Mouse (Mus musculus): ENCODE results near the gene Sema4a.

Sema4a gene

DNA sequence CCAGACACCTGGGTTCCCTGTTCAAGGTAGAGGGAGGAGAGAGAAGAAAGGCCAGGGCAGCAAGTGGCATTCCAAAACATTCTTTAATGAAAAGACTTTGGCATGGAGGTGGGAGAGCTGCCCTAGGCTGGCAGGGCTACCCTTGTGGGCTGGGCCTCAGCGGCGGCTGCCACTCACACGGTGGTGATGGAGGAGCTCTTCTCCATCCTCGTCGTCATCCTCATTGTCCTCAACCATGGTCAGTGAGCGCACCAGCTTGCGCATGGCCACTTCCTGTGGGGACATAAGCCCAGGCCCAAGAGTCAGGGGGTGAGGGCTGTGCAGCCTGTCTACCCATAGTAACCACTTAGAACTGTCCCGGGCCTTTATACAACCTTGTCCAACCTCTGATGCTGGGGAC lies 22.2 kb upstream of the Sema4a start:
- Histone ChIP-seq H3K36me3 (ENCODE audit: insufficient read depth, low read length) (peaks cover 27% of the 10 kb centered on the region), H3K4me1 (replicated peaks; ENCODE audit: low read depth, low read length) (peaks cover 77% of the 10 kb centered on the region), H3K27me3 (ENCODE audit: insufficient read depth, low read length) (peaks cover 39% of the 10 kb centered on the region), H3K9me3 (ENCODE audit: low read length) (peaks cover 6% of the 10 kb centered on the region; the same call in 1 of the 2 replicates), H3K4me3 (replicated peaks; ENCODE audit: low read length) (no peak overlapping the region)
- no peak for TF ChIP-seq CTCF (conservative IDR thresholded peaks at IDR 0.05; ENCODE audit: low read length)

DNA sequence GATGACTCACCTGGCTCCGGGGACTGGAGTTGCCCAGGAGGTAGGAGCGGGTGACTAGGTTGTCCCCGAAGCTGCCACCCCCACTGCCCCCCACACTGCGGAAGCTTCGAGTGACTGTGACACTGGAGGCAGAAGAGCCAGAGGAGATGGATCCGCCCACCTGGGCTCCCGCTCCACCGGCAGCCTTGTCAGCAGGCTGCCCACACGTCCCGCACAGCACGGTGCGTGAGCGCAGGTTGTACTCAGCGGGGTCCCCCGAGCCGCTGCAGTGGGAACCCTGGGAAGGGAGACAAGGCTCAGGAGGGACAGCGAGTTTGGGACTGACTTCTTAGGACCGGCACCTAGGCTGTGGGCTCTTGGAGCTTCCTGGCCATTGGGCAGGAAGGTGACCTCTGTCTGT lies 21.4 kb upstream of the Sema4a start:
- TF ChIP-seq NANOG (IDR thresholded peaks at IDR 0.05; ENCODE audit: borderline replicate concordance, low read length) (no peak), POU5F1 (IDR thresholded peaks at IDR 0.05; ENCODE audit: borderline replicate concordance, low read length) (no peak), CTCF (conservative IDR thresholded peaks at IDR 0.05; ENCODE audit: low read length) (no peak)
- H3K27me3 ChIP-seq (ENCODE audit: insufficient read depth, low read length) = peaks cover 38% of the 10 kb centered on the region
- H3K36me3 ChIP-seq (ENCODE audit: insufficient read depth, low read length) = peaks cover 23% of the 10 kb centered on the region
- H3K4me1 ChIP-seq (replicated peaks; ENCODE audit: low read depth, low read length) = peaks cover 77% of the 10 kb centered on the region
- H3K4me3 ChIP-seq (replicated peaks; ENCODE audit: low read length) = peak overlapping the region; percentile 37
- H3K9me3 ChIP-seq (ENCODE audit: low read length) = peaks cover 6% of the 10 kb centered on the region; the same call in 1 of the 2 replicates

DNA sequence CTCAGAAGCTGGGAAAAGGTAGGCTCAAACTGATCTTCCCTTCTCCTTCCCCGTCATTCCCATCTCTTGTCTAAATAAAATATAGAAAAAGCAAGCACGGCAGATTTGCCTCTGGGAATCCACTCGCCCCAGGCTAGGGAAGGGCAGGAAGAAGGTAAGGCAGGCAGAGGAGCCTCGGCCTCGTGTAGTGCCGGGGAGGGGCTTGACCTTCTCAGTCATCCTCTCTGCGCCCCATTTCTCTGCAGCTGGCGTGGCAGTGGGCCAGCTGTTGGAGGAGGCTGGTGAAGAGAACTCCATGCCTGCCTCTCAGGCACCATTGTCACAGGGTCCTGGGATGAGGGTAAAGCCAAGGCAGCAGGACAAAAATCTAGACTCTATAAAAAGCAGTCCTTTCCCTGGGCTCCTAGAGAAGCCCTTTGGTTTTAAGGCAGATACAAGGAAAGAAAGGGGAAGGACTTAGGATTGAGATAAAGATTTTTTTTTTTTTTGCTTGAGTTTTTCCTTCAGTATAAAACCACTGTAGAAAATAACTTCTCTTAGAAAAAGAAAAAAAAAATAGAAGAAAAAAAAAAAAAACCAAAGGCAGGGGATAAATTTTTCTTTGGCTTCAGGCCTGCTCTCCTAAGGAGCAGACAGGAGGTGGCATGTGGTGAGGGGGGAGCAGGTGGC lies 20.5 kb upstream of the Sema4a start:
- peaks cover 6% of the 10 kb centered on the region; the same call in 1 of the 2 replicates for H3K9me3 ChIP-seq (ENCODE audit: low read length)
- TF ChIP-seq CTCF (conservative IDR thresholded peaks at IDR 0.05; ENCODE audit: low read length) = no peak
- no peak for TF ChIP-seq NANOG (IDR thresholded peaks at IDR 0.05; ENCODE audit: borderline replicate concordance, low read length)
- no peak for TF ChIP-seq POU5F1 (IDR thresholded peaks at IDR 0.05; ENCODE audit: borderline replicate concordance, low read length)
- peaks cover 72% of the 10 kb centered on the region for H3K4me1 ChIP-seq (replicated peaks; ENCODE audit: low read depth, low read length)
- peaks cover 15% of the 10 kb centered on the region for H3K36me3 ChIP-seq (ENCODE audit: insufficient read depth, low read length)
- peaks cover 32% of the 10 kb centered on the region for H3K27me3 ChIP-seq (ENCODE audit: insufficient read depth, low read length)
- H3K4me3 ChIP-seq (replicated peaks; ENCODE audit: low read length) = no peak overlapping the region

DNA sequence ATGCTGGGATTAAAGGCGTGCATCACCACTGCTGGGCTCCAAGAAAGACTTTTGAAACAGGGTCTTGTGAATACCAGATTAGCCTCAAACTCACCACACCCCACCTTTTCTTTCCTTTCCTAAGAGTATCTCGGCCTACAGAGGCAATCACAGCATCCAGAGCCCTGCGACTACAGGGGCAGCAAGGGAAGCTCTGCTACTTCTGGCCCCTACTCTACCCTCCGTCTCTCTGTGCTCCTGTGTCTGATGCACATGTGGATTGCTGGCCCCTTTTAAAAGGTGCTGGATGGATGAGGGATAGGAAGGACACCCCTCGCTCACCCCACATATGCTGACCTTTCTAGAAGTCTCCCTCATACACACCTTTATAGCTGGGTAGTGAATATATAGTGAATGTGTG lies 19.7 kb upstream of the Sema4a start:
- Histone ChIP-seq H3K9me3 (ENCODE audit: low read length) (peaks cover 6% of the 10 kb centered on the region; the same call in 1 of the 2 replicates), H3K4me3 (replicated peaks; ENCODE audit: low read length) (no peak overlapping the region), H3K4me1 (replicated peaks; ENCODE audit: low read depth, low read length) (peaks cover 68% of the 10 kb centered on the region), H3K36me3 (ENCODE audit: insufficient read depth, low read length) (peaks cover 7% of the 10 kb centered on the region), H3K27me3 (ENCODE audit: insufficient read depth, low read length) (peaks cover 25% of the 10 kb centered on the region)
- no peak for TF ChIP-seq POU5F1 (IDR thresholded peaks at IDR 0.05; ENCODE audit: borderline replicate concordance, low read length)
- no peak for TF ChIP-seq NANOG (IDR thresholded peaks at IDR 0.05; ENCODE audit: borderline replicate concordance, low read length)
- no peak for TF ChIP-seq CTCF (conservative IDR thresholded peaks at IDR 0.05; ENCODE audit: low read length)

DNA sequence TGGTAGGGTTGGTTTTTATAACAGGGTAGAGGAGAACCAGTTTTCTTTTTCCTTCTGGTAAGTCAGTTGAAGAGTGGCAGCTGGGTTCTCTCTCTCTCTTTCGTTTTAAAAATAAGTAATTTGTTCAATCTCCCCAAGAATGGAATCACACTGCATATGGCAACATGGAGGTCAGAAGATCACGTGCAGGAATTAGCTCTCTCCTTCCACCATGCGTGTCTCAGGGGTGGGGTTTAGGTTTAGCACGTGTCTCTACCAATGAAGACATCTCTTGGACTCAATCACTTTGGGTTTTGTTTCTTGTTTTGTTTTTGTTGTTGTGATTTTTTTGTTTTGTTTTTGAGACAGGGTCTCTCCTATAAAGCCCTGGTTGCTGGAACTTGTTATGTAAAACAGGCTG lies 18.8 kb upstream of the Sema4a start:
- no peak for TF ChIP-seq POU5F1 (IDR thresholded peaks at IDR 0.05; ENCODE audit: borderline replicate concordance, low read length)
- H3K4me1 ChIP-seq (replicated peaks; ENCODE audit: low read depth, low read length) = peaks cover 62% of the 10 kb centered on the region
- H3K36me3 ChIP-seq (ENCODE audit: insufficient read depth, low read length) = peaks cover 5% of the 10 kb centered on the region
- H3K4me3 ChIP-seq (replicated peaks; ENCODE audit: low read length) = no peak overlapping the region
- H3K9me3 ChIP-seq (ENCODE audit: low read length) = peaks cover 6% of the 10 kb centered on the region; the same call in 1 of the 2 replicates
- H3K27me3 ChIP-seq (ENCODE audit: insufficient read depth, low read length) = peaks cover 16% of the 10 kb centered on the region

DNA sequence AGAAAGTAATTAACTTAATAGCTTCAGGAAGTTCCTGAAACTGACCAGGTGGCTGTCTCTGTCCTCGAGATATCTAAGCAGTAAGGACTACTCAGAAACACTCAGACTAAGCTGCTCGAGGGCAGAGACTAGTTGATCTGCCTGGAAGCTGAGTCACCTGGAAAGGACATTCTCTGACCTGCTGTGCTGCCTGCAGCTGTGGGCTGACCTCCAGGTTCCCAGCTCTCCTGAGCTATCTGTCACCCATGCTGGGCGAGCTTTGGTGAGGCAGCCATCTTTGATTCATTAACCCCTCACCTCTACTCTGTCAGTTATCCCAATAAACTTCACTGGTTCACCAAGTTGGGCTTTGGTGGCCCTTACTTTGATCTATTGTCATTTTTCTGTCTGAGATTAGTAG lies 18.2 kb upstream of the Sema4a start:
- H3K27me3 ChIP-seq (ENCODE audit: insufficient read depth, low read length) = peaks cover 9% of the 10 kb centered on the region
- no peak for TF ChIP-seq NANOG (IDR thresholded peaks at IDR 0.05; ENCODE audit: borderline replicate concordance, low read length)
- TF ChIP-seq CTCF (conservative IDR thresholded peaks at IDR 0.05; ENCODE audit: low read length) = no peak
- no peak for TF ChIP-seq POU5F1 (IDR thresholded peaks at IDR 0.05; ENCODE audit: borderline replicate concordance, low read length)
- peaks cover 5% of the 10 kb centered on the region for H3K36me3 ChIP-seq (ENCODE audit: insufficient read depth, low read length)
- peaks cover 6% of the 10 kb centered on the region; the same call in 1 of the 2 replicates for H3K9me3 ChIP-seq (ENCODE audit: low read length)
- no peak overlapping the region for H3K4me3 ChIP-seq (replicated peaks; ENCODE audit: low read length)
- peaks cover 55% of the 10 kb centered on the region for H3K4me1 ChIP-seq (replicated peaks; ENCODE audit: low read depth, low read length)

DNA sequence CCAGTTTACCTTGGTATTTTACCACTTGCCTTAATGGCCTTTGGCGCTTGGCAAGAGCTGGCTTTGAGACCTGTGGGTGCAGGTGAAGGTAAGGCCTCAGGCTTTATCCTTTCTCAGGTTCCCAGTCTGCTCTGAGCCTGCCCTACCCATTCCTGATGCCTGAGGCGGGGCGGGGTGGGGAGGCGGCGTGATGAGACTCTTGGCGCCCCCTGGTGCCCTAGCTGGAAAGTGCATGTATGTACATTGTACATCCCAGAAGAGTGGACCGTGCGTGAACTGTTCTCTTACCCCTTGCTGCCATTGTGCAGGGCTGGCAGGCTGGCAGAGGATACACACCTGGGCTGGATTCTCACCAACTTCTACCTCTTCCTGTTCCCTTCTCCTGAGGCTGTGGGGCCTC lies 16.8 kb upstream of the Sema4a start:
- H3K4me3 ChIP-seq (replicated peaks; ENCODE audit: low read length) = no peak overlapping the region
- H3K36me3 ChIP-seq (ENCODE audit: insufficient read depth, low read length) = no peaks in the 10 kb centered on the region
- peaks cover 50% of the 10 kb centered on the region for H3K4me1 ChIP-seq (replicated peaks; ENCODE audit: low read depth, low read length)
- TF ChIP-seq POU5F1 (IDR thresholded peaks at IDR 0.05; ENCODE audit: borderline replicate concordance, low read length) (no peak), CTCF (conservative IDR thresholded peaks at IDR 0.05; ENCODE audit: low read length) (peak; percentile 66)
- H3K9me3 ChIP-seq (ENCODE audit: low read length) = peaks cover 6% of the 10 kb centered on the region; the same call in 1 of the 2 replicates
- peaks cover 4% of the 10 kb centered on the region; the same call in 1 of the 2 replicates for H3K27me3 ChIP-seq (ENCODE audit: insufficient read depth, low read length)

DNA sequence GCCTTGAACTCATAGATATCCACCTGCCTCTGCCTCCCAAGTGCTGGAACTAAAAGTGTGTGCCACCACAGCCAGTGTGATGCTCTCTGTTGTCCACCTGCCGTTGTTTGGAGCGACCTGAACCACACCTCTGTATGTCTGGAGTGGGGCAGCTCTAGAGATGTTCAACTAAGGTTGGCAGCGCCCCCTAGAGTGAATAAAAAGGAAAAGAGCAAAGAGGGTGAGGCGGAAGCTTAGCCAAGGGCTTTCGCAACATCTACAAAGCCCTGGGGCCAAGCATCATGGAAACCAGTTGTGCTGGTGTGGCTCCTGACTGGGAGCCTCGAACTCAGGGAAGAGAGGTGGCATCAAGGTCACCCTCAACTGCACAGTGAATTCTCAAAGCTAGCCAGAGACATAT lies 15.4 kb upstream of the Sema4a start:
- TF ChIP-seq CTCF (conservative IDR thresholded peaks at IDR 0.05; ENCODE audit: low read length) (peak; percentile 57), NANOG (IDR thresholded peaks at IDR 0.05; ENCODE audit: borderline replicate concordance, low read length) (no peak)
- Histone ChIP-seq H3K27me3 (ENCODE audit: insufficient read depth, low read length) (no peaks in the 10 kb centered on the region), H3K36me3 (ENCODE audit: insufficient read depth, low read length) (no peaks in the 10 kb centered on the region), H3K9me3 (ENCODE audit: low read length) (peaks cover 5% of the 10 kb centered on the region; the same call in 1 of the 2 replicates), H3K4me1 (replicated peaks; ENCODE audit: low read depth, low read length) (peaks cover 41% of the 10 kb centered on the region), H3K4me3 (replicated peaks; ENCODE audit: low read length) (no peak overlapping the region)

DNA sequence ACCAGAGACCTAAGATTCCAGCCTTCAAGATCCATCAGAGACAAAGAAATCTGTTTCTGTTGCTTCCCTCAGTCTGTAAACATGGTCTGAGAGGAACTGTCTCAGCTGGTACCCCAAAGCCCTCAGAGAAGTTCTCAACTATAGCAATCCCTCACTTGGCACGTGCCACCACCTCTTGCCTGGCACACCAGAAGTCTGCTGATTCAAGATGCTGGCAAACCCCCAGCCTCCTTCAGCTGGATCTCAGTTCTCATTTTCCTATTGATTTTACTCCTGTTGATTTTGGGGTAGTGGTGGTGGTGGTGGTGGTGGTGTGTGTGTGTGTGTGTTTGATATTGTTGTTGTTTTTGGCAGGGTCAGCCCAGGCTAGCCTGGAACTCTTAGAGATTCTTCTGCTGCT lies 12.6 kb upstream of the Sema4a start:
- H3K4me3 ChIP-seq (replicated peaks; ENCODE audit: low read length) = no peak overlapping the region

More for the DNA sequence above, 12.6 kb upstream of the Sema4a start:
- Histone ChIP-seq H3K27me3 (ENCODE audit: insufficient read depth, low read length) (peaks cover under 1% of the 10 kb centered on the region; the same call in 1 of the 2 replicates), H3K36me3 (ENCODE audit: insufficient read depth, low read length) (no peaks in the 10 kb centered on the region), H3K9me3 (ENCODE audit: low read length) (peaks cover 8% of the 10 kb centered on the region), H3K4me1 (replicated peaks; ENCODE audit: low read depth, low read length) (peaks cover 28% of the 10 kb centered on the region)
- no peak for TF ChIP-seq CTCF (conservative IDR thresholded peaks at IDR 0.05; ENCODE audit: low read length)

Measured in E14TG2a.4 (cell line).